Mouse (Mus musculus) B cell, adult 2 months (primary cell): ENCODE measurements at regions not wholly inside any gene's neighbourhood (a gene's known extent, or its start where the extent isn't known, plus 50 kb on each side); places are given as distances from the start of the nearest gene placed in this dataset.

ENCODE experiments used
- DNase-seq, 2 experiments: peaks; one replicate each; pipeline ENCODE4 v3.0.0; 2022

- no peak for DNase-seq
Measured at GRCm38 (mm10) chr2:75422798-75423685, 236.0 kb upstream of the Hnrnpa3 start.

GRCm38 (mm10) chr2:75423872-75424271, 235.2 kb upstream of the Hnrnpa3 start:
- DNase-seq: no peak

GRCm38 (mm10) chr2:75424363-75424762, 234.7 kb upstream of the Hnrnpa3 start:
- DNase-seq: no peak

GRCm38 (mm10) chr2:75424911-75425310, 234.2 kb upstream of the Hnrnpa3 start:
- DNase-seq: no peak

- DNase-seq: no peak
Measured at GRCm38 (mm10) chr2:75425384-75425783, 233.7 kb upstream of the Hnrnpa3 start.

- no peak for DNase-seq
Measured at GRCm38 (mm10) chr2:75425791-75426190, 233.3 kb upstream of the Hnrnpa3 start.

GRCm38 (mm10) chr2:75427936-75428458, 231.1 kb upstream of the Hnrnpa3 start:
- no peak for DNase-seq

- no peak for DNase-seq
Measured at GRCm38 (mm10) chr2:75430161-75430940, 228.7 kb upstream of the Hnrnpa3 start.

- no peak for DNase-seq
Measured at GRCm38 (mm10) chr2:75431981-75432380, 227.1 kb upstream of the Hnrnpa3 start.

- no peak for DNase-seq
Measured at GRCm38 (mm10) chr2:75434521-75434920, 224.5 kb upstream of the Hnrnpa3 start.

GRCm38 (mm10) chr2:75439522-75440230, 219.4 kb upstream of the Hnrnpa3 start:
- no peak for DNase-seq

- no peak for DNase-seq
Measured at GRCm38 (mm10) chr2:75442632-75443031, 216.4 kb upstream of the Hnrnpa3 start.

- no peak for DNase-seq
Measured at GRCm38 (mm10) chr2:75445189-75445588, 213.9 kb upstream of the Hnrnpa3 start.

GRCm38 (mm10) chr2:75446996-75447715, 211.9 kb upstream of the Hnrnpa3 start:
- no peak for DNase-seq

- DNase-seq: no peak
Measured at GRCm38 (mm10) chr2:75448221-75448620, 210.8 kb upstream of the Hnrnpa3 start.

GRCm38 (mm10) chr2:75451846-75452267, 207.2 kb upstream of the Hnrnpa3 start:
- no peak for DNase-seq

- no peak for DNase-seq
Measured at GRCm38 (mm10) chr2:75452274-75453148, 206.6 kb upstream of the Hnrnpa3 start.

GRCm38 (mm10) chr2:75455481-75455880, 203.6 kb upstream of the Hnrnpa3 start:
- DNase-seq: no peak

GRCm38 (mm10) chr2:75456272-75456671, 202.8 kb upstream of the Hnrnpa3 start:
- DNase-seq: no peak

- no peak for DNase-seq
Measured at GRCm38 (mm10) chr2:75457423-75457822, 201.6 kb upstream of the Hnrnpa3 start.

- no peak for DNase-seq
Measured at GRCm38 (mm10) chr2:75458898-75459297, 200.2 kb upstream of the Hnrnpa3 start.
